Mouse (Mus musculus) hindbrain, embryonic 14.5 days (tissue): ENCODE results near the gene Aire. TPM values are rescaled to one million over a fixed set of nuclear protein-coding genes. Genes with fewer than 3 reads are reported as not detected.
"Not testable (repeated sequence)": the region's sequence is repeated elsewhere in the genome, so short reads cannot be mapped to it uniquely, and the experiment has no call there.

Experiments used
- ATAC-seq: fragments of 200-750 bp; cut with Nextera tagmentation; 2 replicates; pipeline ENCODE4 v1.8.0; 2017; ENCODE audit warnings: moderate number of reproducible peaks, mild to moderate bottlenecking, moderate TSS enrichment, moderate library complexity; ENCODE audit not compliant: low FRiP score
- DNase-seq: peaks from one replicate; pipeline ENCODE4 v3.0.0-alpha.2; 2015; ENCODE audit warnings: low spot score
- H3K27ac ChIP-seq: fragments of 300-500 bp; sonication (generic); 2 replicates; pipeline ENCODE4 v1.5.1; 2014; ENCODE audit warnings: mild to moderate bottlenecking, moderate library complexity
- H3K27me3 ChIP-seq: fragments of 300-500 bp; sonication (generic); 2 replicates; pipeline ENCODE4 v1.6.1; 2014; ENCODE audit warnings: mild to moderate bottlenecking, low read length, mixed read lengths; ENCODE audit not compliant: control insufficient read depth, insufficient read depth
- H3K36me3 ChIP-seq: fragments of 300-500 bp; sonication (generic); replicated peaks from 2 replicates; pipeline ENCODE4 v1.6.1; 2014; ENCODE audit not compliant: control insufficient read depth, insufficient read depth
- H3K4me1 ChIP-seq: fragments of 300-500 bp; sonication (generic); replicated peaks from 2 replicates; pipeline ENCODE4 v1.6.1; 2014; ENCODE audit warnings: antibody characterized with exemption, low read length, mixed read lengths; ENCODE audit not compliant: control insufficient read depth, insufficient read depth
- H3K4me2 ChIP-seq: fragments of 300-500 bp; sonication (generic); replicated peaks from 2 replicates; pipeline ENCODE4 v1.6.1; 2014; ENCODE audit warnings: mild to moderate bottlenecking, moderate library complexity
- H3K4me3 ChIP-seq: fragments of 300-500 bp; sonication (generic); replicated peaks from 2 replicates; pipeline ENCODE4 v1.5.1; 2014; ENCODE audit warnings: mild to moderate bottlenecking, low read length
- H3K9ac ChIP-seq: fragments of 300-500 bp; sonication (generic); 2 replicates; pipeline ENCODE4 v1.6.1; 2014
- H3K9me3 ChIP-seq: fragments of 300-500 bp; sonication (generic); 2 replicates; pipeline ENCODE4 v1.6.1; 2016; ENCODE audit warnings: low read length; ENCODE audit not compliant: control insufficient read depth
- WGBS: fragments of 180-500 bp; shearing (Covaris S2); extraction: QIAGEN DNeasy Blood & Tissue Kit; methylation state at CpG from one replicate; pipeline ENCODE4 v1.1.7; 2014; 5-methylcytosine and 5-hydroxymethylcytosine counted together
- polyA plus RNA-seq: library from polyadenylated mRNA; unstranded; fragments of >200 nt; fragmentation: Nextera tagmentation; extraction: Ambion mirVana; gene quantifications from 2 replicates; pipeline ENCODE4 v1.2.1, GENCODE M21; 2014

Gene Aire
- polyA plus RNA-seq, 1 experiment from 2014 or later = 0.15 TPM

- 94% methylated on average over 18 of the region's 18 CpGs for WGBS
- DNase-seq (no peak), ATAC-seq (no peak)
These were observed 30.5 kb downstream of the Aire start for GRCm38 (mm10) chr10:78012661-78013495.

GRCm38 (mm10) chr10:78011116-78011515 lies 32.3 kb downstream of the Aire start:
- H3K9me3 ChIP-seq, H3K9ac ChIP-seq: not testable (repeated sequence)
- 95% methylated on average over 5 of the region's 5 CpGs for WGBS

More at GRCm38 (mm10) chr10:78012661-78013495, 30.5 kb downstream of the Aire start:
- Histone ChIP-seq H3K36me3 (no peaks in the 10 kb centered on the region), H3K9ac (no peak overlapping the region), H3K27ac (no peak overlapping the region), H3K4me3 (no peak overlapping the region), H3K27me3 (no peaks in the 10 kb centered on the region), H3K9me3 (no peaks in the 10 kb centered on the region), H3K4me1 (peaks cover 10% of the 10 kb centered on the region), H3K4me2 (no peak overlapping the region)

DNA sequence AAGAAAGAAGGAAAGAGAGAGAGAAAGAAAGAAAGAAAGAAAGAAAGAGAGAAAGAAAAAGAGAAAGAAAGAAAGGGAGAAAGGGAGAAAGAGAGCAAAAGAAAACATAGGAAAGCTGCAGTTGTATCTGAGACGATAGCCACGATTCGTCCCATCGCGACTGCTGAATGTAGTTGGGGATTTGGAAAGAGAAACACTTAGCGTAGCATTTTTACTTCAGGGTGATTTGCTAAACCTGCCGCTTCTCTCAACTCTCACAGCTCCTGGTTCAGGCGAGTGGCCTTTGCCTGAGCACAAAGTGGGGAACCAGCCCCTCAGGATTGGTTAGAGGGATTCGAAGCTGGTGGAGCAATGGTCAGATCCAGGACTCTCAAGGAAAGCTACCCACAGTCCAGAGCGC lies 33.1 kb downstream of the Aire start:
- H3K27ac ChIP-seq = no peak overlapping the region
- no peaks in the 10 kb centered on the region for H3K36me3 ChIP-seq
- no peaks in the 10 kb centered on the region for H3K27me3 ChIP-seq
- ATAC-seq (no peak), DNase-seq (no peak)
- 16% methylated on average over 10 of the region's 10 CpGs for WGBS
- no peak overlapping the region for H3K9ac ChIP-seq
- H3K4me2 ChIP-seq = peak overlapping the region; percentile 83; the same call in 1 of the 2 replicates
- H3K9me3 ChIP-seq = no peaks in the 10 kb centered on the region
- no peak overlapping the region for H3K4me3 ChIP-seq
- peaks cover 21% of the 10 kb centered on the region for H3K4me1 ChIP-seq

More at GRCm38 (mm10) chr10:78011116-78011515, 32.3 kb downstream of the Aire start:
- not testable (repeated sequence) for DNase-seq, H3K36me3 ChIP-seq, ATAC-seq, H3K27ac ChIP-seq, H3K27me3 ChIP-seq, H3K4me3 ChIP-seq, H3K4me2 ChIP-seq
- peaks cover 21% of the 10 kb centered on the region for H3K4me1 ChIP-seq

DNA sequence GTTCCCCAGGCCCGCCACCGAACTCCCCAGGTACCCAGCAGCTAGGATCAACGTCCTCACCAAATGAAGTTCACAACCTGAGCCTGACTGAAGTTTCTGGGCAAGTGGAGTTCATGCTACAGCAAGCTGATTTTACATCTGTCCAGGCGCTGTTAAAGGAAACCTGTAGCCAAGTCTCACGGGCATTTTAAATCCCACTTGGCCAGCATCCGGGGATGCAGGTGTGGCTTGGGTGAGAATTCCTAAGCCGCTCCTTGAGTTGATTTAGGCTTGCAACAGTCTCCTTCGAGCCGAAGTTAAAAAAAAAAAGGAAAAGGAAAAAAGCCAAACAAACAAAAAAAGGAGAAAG lies 33.5 kb downstream of the Aire start, which contains the start of gene Pfkl:
Gene Pfkl (minus strand): TSS at position 139 of the 349 bp plus-strand sequence.
- Histone ChIP-seq H3K4me2 (peak within 1 kb of the TSS; percentile 83), H3K9ac (peak within 1 kb of the TSS; percentile 87), H3K9me3 (no peaks in the 10 kb centered on the region), H3K27ac (peak within 1 kb of the TSS; percentile 94), H3K27me3 (no peaks in the 10 kb centered on the region), H3K36me3 (no peaks in the 10 kb centered on the region), H3K4me1 (peaks cover 21% of the 10 kb centered on the region), H3K4me3 (peak within 1 kb of the TSS; percentile 77)
- no peak for DNase-seq
- ATAC-seq = no peak
- 2% methylated on average over 9 of the region's 9 CpGs for WGBS

DNA sequence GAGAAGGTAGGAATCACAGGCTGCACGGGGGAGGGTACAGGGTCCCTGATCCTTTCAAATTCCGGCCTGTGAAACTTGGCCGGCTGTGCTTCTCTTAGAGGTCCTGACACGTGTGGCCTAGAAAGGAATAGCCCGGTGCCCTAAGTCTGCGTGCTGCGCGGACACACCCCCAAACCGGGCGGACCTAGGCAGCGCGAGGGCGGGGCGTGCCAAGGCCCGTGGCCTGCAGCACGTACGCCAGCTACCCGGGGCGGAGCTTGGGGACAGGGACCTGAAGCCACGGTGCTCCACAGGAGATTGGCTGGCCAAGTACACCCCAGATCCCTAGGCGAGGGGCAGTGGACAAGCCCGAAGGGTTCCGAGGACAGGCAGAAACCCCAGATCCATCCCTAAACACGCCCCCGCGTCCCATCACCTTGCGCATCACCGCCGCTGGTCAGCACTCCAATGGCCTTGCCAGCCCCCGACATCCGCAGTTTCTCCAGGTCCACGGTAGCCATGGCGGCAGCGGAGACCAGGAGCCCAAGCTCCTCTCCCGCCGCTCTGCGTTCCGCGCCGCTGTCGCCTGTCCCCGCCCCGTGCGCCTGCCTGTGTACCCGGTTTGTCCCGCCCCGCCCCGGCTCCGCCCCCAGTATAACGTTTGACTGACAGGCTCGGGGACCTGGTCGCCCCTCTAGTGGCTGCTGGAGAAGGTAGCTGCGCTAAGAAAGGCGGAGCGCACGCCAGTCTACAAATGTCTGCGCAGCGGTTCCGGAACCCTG lies 34.0 kb downstream of the Aire start:
- Histone ChIP-seq H3K4me2 (peak overlapping the region; percentile 83), H3K4me1 (peaks cover 21% of the 10 kb centered on the region), H3K27ac (peak overlapping the region; percentile 94), H3K4me3 (peak overlapping the region; percentile 77), H3K36me3 (no peaks in the 10 kb centered on the region), H3K27me3 (no peaks in the 10 kb centered on the region), H3K9me3 (no peaks in the 10 kb centered on the region), H3K9ac (peak overlapping the region; percentile 87)
- DNase-seq (peak; percentile 91), ATAC-seq (peak; percentile 95)
- WGBS = under 1% methylated on average over 59 of the region's 59 CpGs

DNA sequence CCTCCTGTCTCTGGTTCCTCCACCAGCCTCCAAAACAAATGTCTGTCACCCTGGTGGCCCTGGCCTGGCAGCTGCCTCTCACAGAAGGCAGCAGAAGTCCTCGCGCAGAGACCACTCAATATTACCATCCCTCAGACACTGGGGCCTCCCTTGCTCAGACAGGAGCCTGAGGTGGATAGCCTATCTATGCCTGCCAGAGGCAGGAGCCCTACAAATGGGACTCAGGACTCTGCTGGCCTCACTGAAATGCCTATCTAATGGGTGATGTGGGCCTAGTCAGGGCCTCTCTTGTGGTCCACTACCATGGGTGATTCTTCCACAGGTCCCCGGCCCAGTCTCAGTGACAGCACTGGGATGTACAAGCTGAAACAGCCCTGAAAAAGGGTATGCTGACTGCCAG lies 35.2 kb downstream of the Aire start:
- no peaks in the 10 kb centered on the region for H3K36me3 ChIP-seq
- H3K4me1 ChIP-seq = peaks cover 21% of the 10 kb centered on the region
- H3K27ac ChIP-seq = no peak overlapping the region
- H3K9me3 ChIP-seq = no peaks in the 10 kb centered on the region
- DNase-seq (no peak), ATAC-seq (no peak)
- peak overlapping the region; percentile 83 for H3K4me2 ChIP-seq
- 85% methylated on average over 3 of the region's 3 CpGs for WGBS
- peak overlapping the region; percentile 77; the same call in 1 of the 2 replicates for H3K4me3 ChIP-seq
- peak overlapping the region; percentile 87 for H3K9ac ChIP-seq
- H3K27me3 ChIP-seq = no peaks in the 10 kb centered on the region

DNA sequence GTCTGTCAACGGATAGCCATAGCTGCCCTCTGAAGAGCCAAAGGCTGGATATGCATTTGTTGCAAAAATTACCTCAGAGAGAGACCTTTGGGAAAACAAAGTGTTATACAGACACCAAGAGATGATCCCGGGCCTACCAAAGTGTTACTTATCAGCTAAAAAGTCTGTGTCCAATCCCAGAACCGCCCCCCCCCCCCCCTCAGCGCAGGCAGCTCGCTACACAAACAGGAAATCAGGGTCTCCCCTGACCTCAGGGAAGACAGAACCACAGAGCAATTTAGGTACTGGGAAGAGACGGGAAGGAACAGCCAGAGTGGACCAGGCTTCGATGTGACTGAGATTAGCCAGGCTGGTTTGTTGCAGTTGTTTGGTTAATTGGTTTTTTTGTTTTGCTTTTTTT lies 36.2 kb downstream of the Aire start:
- Histone ChIP-seq H3K4me3 (no peak overlapping the region), H3K9me3 (no peaks in the 10 kb centered on the region), H3K9ac (no peak overlapping the region), H3K4me1 (peaks cover 21% of the 10 kb centered on the region), H3K27me3 (no peaks in the 10 kb centered on the region), H3K4me2 (0 out of 2 replicates have a peak overlapping the region, but pooled peaks have one; percentile 13), H3K36me3 (peaks cover 8% of the 10 kb centered on the region; the same call in 1 of the 2 replicates), H3K27ac (no peak overlapping the region)
- no peak for ATAC-seq
- 55% methylated on average over 7 of the region's 7 CpGs for WGBS
- DNase-seq = no peak

- DNase-seq (no peak), ATAC-seq (no peak)
- peaks cover 18% of the 10 kb centered on the region for H3K36me3 ChIP-seq
- H3K27ac ChIP-seq = no peak overlapping the region
- H3K9me3 ChIP-seq = no peaks in the 10 kb centered on the region
- H3K4me3 ChIP-seq = no peak overlapping the region
- H3K27me3 ChIP-seq = no peaks in the 10 kb centered on the region
- H3K4me1 ChIP-seq = peaks cover 21% of the 10 kb centered on the region
- no peak overlapping the region for H3K4me2 ChIP-seq
- H3K9ac ChIP-seq = no peak overlapping the region
- WGBS = 91% methylated on average over 4 of the region's 4 CpGs
These were observed 37.5 kb downstream of the Aire start for GRCm38 (mm10) chr10:78005791-78006438.
